Mouse (Mus musculus): ENCODE data around the gene Pop4.

GRCm38 (mm10) chr7:38262406-38262805, 8.8 kb downstream of the Pop4 start:
- no peak for TF ChIP-seq POLR2A (IDR thresholded peaks at IDR 0.05; ENCODE audit: low read depth, low read length)
- TF ChIP-seq CTCF (IDR thresholded peaks at IDR 0.05; ENCODE audit: borderline replicate concordance, insufficient read depth, low read length): no peak

Measured in embryonic fibroblast, embryonic 13.5 days (primary cell).